Mouse (Mus musculus): ENCODE data around the gene Fancg. TPM values are rescaled to one million over a fixed set of nuclear protein-coding genes. Genes with fewer than 3 reads are reported as not detected.

Gene Fancg
- 8.5 and 11.1 TPM in 2 replicates for polyA plus RNA-seq (2012; rRNA removed; ENCODE audit: low replicate concordance)

DNA sequence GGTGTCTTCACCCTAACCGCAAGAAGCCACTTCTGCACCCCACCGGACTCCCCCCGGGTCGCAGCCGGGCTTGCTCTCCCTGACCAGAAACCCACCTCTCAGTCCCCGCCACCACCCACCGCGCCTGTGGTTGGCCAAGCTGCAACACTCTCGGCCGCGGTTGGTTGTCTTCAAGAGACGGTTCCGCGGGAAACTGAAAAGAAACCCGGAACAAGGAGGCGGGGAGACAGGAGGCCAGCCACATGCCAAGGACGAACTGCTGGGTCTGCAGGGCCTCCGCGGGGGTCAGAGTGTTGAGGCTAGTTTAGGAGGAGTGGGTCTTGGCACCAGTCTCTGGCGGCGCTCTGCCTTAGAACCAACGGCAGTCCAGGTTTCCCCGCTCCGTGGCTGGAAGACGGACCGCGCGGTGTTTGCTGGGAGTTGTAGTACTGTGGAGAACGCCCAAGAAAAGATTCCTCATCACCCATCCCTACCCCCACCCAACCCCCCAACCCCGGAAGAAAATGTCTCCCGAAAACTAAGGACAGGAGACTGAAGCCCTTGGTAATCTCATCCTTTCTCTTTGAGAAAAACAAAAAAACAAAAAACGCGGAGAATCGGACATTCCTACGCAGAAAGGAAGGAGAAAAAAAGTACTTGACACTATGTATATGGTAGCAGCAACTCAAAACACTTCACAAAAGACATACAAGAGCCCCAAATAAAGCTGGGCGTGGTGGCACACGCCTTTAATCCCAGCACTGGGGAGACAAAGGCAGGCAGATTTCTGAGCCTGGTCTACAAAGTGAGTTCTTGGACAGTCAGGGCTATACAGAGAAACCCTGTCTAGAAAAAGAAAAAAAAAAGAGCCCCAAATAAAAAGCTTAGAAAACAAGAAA, at the start of gene Fancg:
Gene Fancg (minus strand): TSS at position 346 of the 878 bp plus-strand sequence.

DNA sequence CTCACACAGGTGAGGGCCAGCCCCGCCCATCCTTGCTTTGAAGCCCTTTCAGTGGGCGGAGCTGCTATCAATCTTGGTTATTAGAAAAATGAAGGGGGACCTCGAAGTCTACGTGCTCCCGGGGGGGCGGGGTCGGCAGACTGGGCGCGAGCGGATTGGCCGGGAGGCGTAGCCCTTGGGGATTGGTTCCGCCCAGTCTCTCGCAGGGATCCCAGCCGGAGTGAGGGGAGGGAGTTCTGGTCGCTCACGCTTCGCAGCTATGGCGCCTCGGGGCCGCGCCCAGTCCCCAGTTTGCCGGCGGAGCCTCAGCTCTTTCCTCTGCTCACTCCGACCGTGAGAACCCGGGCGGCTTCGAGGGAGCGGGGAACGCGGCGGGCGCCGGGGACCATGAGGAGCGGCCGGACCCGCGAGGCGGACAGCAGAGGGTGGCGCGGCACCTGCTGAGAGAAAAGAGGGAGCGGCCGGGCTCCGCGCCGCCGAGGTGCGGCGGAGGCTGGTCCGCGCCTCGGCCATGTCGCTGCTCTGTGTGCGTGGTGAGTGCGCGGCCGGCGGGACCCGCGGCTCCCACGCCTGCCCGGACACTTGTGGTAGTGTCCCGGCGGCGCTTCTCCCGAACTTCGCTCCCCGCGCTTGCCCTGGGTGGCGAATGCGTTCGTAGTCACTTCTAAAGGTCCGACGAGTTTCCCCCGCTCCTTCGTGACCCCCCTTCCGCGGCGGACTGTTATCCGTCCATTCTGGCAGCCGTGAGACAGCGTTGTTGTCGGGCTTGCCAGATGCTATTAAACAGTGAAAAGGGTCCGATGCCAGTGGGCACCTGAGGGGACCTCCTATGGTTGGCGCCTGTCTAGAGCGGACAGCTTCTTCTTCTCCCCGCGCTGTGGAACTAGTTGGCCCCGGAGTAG, 48.7 kb upstream of the Fancg start, which contains the start of gene Unc13b:
Gene Unc13b (plus strand): TSS at position 201 of the 902 bp plus-strand sequence.

DNA sequence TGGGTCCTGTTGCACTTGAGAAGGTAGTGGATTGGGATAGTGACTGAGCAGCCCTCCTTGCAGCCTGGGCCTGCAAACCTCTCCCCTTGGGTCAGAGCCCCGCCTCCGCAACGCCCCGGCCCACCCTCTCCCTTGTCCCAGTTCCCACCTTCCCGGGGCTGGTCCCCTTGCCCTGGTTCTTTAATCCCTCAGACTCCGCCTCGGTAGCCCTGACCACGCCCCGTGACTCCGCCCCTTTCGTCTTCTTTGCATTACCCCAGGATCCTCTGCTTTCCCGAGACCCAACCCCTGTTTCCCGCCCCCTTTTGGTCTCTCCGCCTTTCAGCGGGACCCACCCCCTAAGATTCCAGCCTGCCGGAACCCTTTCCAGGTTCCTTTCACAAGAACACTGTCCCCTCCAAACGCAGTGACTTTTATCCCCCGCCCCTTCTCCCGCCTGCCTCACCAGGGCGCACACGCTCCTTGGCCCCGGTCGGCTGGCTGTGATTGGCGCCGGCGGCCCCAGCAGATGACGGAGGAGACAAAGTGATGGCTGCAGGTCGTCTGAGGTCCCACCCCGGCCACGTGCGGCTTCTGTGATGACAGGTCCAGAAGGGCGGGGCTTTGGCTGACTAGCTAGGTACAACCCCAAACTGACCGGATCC, 35.5 kb upstream of the Fancg start, which contains the start of gene Fam214b:
Gene Fam214b (minus strand): TSS at position 562 of the 644 bp plus-strand sequence.

DNA sequence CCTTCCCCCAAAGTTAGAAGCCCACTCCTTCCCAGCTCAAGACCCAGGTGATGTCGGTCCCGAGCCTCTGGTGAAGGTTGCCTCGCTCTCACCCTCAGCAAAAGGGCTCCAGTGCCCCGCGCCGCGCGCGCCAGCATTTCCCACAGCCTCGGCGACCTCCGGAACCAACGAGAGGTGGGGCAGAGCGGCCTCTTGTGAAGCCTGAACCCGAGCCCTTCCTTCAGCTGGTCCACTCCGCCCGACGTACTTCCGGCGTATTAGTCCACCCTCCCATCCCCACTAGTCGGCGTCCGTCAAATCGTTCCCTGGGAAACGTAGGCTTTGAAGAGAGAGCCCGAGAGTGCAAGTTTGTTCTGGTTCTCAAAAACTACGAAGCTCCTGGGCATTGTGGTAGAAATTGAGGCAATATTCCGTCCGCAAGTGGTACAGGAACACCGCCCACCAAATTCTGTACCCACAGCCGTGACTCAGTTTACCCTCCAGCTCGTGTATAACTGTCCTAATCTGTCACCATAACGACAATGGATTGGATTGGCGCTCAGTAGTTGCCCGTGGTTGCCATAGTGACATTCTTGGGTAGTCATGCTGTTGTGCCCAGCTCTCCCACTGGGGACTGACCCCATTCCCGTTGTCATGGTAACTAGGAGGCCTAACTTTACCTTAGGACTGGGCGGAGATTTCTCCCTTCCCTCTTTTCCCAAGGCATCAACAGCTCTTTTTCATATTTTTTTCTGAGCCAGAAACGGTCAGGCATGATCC, 21.1 kb upstream of the Fancg start, which contains the start of gene Stoml2:
Gene Stoml2 (minus strand): TSS at position 474 of the 759 bp plus-strand sequence.

DNA sequence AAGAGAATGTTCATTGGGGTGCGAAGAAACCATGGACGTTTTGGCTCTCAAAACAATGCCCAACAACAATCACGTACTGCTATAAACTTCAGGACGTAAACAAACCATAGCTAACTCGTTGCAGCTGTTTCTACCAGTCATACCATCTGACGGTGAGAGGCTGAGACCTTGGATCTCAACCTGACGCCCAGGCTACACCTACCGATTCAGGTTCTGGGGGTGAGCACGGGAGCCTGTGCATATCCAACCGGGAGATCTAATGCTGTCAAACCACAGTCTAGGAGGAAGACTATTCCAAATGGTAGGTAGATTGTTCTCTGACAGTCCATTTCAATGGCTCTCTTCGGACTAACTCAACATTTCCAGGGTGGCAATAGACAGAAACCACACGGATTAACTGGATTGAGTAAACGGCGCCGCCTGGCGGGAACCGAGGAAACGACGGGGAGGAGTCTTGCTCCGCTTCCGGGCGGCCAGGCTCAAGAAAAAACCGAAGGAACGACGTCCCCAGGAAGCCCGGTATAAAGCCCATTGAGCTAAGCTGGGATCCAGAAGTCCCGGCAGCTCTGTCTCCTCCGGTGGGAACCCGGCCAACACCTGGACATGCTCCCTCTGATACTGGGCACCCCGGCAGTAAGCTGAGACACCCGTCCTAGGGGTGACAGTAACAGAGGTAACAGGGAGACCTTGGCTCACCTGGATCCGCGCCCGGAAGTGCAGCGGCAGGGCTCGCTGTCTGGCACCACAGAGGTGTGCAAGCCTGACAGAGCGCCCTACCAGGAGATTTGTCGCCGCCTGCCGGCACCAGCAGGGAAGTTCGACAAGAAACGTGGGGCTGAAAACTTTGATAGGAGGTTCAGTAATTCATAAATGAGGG, 15.0 kb upstream of the Fancg start, which contains the start of gene Pigo:
Gene Pigo (minus strand): TSS at position 736 of the 877 bp plus-strand sequence.

DNA sequence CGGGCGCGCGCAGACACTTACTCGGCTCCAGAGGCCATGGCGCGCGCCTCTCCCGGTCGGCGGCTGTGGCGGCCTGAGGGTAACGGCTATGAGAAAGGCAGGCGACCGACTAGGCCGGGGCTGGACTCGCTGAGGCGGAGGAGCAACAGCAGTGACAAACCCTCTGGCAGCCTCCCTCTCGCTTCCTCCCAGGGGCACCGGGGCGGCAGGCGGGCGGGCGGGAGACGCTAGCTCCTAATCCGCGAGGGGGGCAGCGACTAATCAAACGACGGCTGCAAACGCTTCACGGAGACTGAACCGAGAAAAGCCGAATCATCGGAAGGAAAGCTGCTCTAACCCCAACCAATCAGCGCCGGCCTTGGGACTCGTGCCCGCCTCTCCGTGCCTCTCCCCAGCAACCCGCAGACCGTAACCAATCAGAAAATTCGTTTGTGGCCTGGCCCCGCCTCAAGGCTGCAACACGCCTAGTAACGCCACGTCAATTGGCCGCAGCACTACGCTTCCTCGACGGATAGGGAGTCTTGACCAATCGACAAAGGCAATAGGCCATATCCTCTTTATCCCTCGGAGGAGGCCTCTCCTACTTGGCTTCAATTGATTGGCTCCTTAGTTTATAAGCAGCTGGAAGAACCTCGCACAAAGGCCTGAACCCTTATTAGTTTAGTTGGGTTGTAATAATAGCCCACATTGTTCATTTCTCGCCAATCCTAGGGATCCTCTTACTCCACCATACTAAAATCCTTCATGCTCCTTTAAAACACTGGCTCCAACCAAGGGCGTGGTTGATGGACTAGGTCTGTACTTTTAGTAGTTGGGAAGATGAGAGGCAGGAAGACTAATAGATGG, 9.9 kb downstream of the Fancg start, which contains the start of gene Vcp:
Gene Vcp (minus strand): TSS at position 367 of the 846 bp plus-strand sequence.

DNA sequence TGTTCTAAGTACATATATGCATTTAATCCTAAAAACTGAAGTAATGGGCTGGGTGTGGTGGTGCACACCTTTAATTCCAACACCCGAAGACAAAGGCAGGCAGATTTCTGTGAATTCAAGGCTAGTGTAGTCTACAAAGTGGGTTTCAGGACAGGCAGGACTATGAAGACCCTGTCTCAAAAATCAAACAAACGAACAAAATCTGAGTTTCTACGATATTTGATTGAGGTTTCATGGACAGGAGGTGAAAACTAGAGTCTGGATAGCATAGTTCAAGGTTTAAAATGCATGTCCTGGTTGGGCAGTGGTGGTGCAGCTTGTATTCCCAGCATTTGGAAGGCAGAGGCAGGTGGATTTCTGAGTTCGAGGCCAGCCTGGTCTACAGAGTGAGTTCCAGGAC, 41.0 kb downstream of the Fancg start, which contains the start of gene 1700022I11Rik:
Gene 1700022I11Rik (plus strand): TSS at position 301 of the 400 bp plus-strand sequence.

Other genes with a start within 250 kb of the Fancg start
- 25.7 and 25.8 TPM in 2 replicates for gene Ccl21a, start 236.5 kb downstream of the Fancg start, polyA plus RNA-seq (2012; rRNA removed; ENCODE audit: low replicate concordance)
- gene Fam205a1, start 156.6 kb downstream of the Fancg start, polyA plus RNA-seq (2012; rRNA removed; ENCODE audit: low replicate concordance): not detected in 2 replicates
- gene Gm12394, start 153.7 kb downstream of the Fancg start, polyA plus RNA-seq (2012; rRNA removed; ENCODE audit: low replicate concordance): not detected in 2 replicates
- gene Fam205c, start 136.3 kb downstream of the Fancg start, polyA plus RNA-seq (2012; rRNA removed; ENCODE audit: low replicate concordance): not detected in 2 replicates
- 0.57 and 0.70 TPM in 2 replicates for gene Phf24, start 93.8 kb downstream of the Fancg start, polyA plus RNA-seq (2012; rRNA removed; ENCODE audit: low replicate concordance)
- 4.2 and 9.0 TPM in 2 replicates for gene Dnajb5, start 60.7 kb downstream of the Fancg start, polyA plus RNA-seq (2012; rRNA removed; ENCODE audit: low replicate concordance)
- gene 1700022I11Rik, start 40.9 kb downstream of the Fancg start, polyA plus RNA-seq (2012; rRNA removed; ENCODE audit: low replicate concordance): not detected in 2 replicates
- 149 and 296 TPM in 2 replicates for gene Vcp, start 10.0 kb downstream of the Fancg start, polyA plus RNA-seq (2012; rRNA removed; ENCODE audit: low replicate concordance)
- 30.0 and 31.1 TPM in 2 replicates for gene Pigo, start 15.3 kb upstream of the Fancg start, polyA plus RNA-seq (2012; rRNA removed; ENCODE audit: low replicate concordance)
- gene Stoml2, start 21.2 kb upstream of the Fancg start, polyA plus RNA-seq (2012; rRNA removed; ENCODE audit: low replicate concordance): 58.6 and 93.0 TPM in 2 replicates
- 34.4 and 64.2 TPM in 2 replicates for gene Fam214b, start 35.7 kb upstream of the Fancg start, polyA plus RNA-seq (2012; rRNA removed; ENCODE audit: low replicate concordance)
- 4.8 and 9.7 TPM in 2 replicates for gene Unc13b, start 48.4 kb upstream of the Fancg start, polyA plus RNA-seq (2012; rRNA removed; ENCODE audit: low replicate concordance)

Data from duodenum, adult 2 months (tissue).